Mouse (Mus musculus) fat pad, adult 2 months (tissue): Measurements from ENCODE around the gene Auts2.

Source experiments
- DNase-seq: peaks from one replicate; pipeline ENCODE4 v3.0.0-alpha.2; 2011; ENCODE audit warnings: low read depth, low spot score; ENCODE audit errors: extremely low read depth

Auts2 gene

GRCm38 (mm10) chr5:131944761-131945160 is 598.4 kb downstream of the Auts2 start:
- DNase-seq, result no peak

- no peak for DNase-seq
Measured at GRCm38 (mm10) chr5:131928696-131929095, 614.4 kb downstream of the Auts2 start.

GRCm38 (mm10) chr5:131922759-131923158 is 620.4 kb downstream of the Auts2 start:
- no peak for DNase-seq

GRCm38 (mm10) chr5:131922118-131922517 is 621.0 kb downstream of the Auts2 start:
- DNase-seq, result no peak

- DNase-seq, result no peak
Measured at GRCm38 (mm10) chr5:131919983-131920777, 623.0 kb downstream of the Auts2 start.

GRCm38 (mm10) chr5:131916791-131917403 is 626.2 kb downstream of the Auts2 start:
- DNase-seq, result no peak

GRCm38 (mm10) chr5:131913562-131913961 is 629.6 kb downstream of the Auts2 start:
- DNase-seq, result no peak

GRCm38 (mm10) chr5:131912983-131913382 is 630.2 kb downstream of the Auts2 start:
- no peak for DNase-seq

- no peak for DNase-seq
Measured at GRCm38 (mm10) chr5:131906313-131906712, 636.8 kb downstream of the Auts2 start.

- no peak for DNase-seq
Measured at GRCm38 (mm10) chr5:131904478-131904877, 638.7 kb downstream of the Auts2 start.

- peak; percentile 97 for DNase-seq
Measured at GRCm38 (mm10) chr5:131898048-131898638, 645.0 kb downstream of the Auts2 start.

GRCm38 (mm10) chr5:131886636-131887035 is 656.5 kb downstream of the Auts2 start:
- DNase-seq, result no peak

GRCm38 (mm10) chr5:131876569-131876968 is 666.6 kb downstream of the Auts2 start:
- peak; percentile 57 for DNase-seq

GRCm38 (mm10) chr5:131875976-131876375 is 667.2 kb downstream of the Auts2 start:
- DNase-seq, result no peak

- no peak for DNase-seq
Measured at GRCm38 (mm10) chr5:131873116-131873515, 670.0 kb downstream of the Auts2 start.

- no peak for DNase-seq
Measured at GRCm38 (mm10) chr5:131869711-131870499, 673.2 kb downstream of the Auts2 start.

GRCm38 (mm10) chr5:131865200-131865599 is 677.9 kb downstream of the Auts2 start:
- DNase-seq, result no peak

- no peak for DNase-seq
Measured at GRCm38 (mm10) chr5:131857976-131858375, 685.2 kb downstream of the Auts2 start.

GRCm38 (mm10) chr5:131855358-131855757 is 687.8 kb downstream of the Auts2 start:
- no peak for DNase-seq

GRCm38 (mm10) chr5:131851597-131852453 is 691.3 kb downstream of the Auts2 start:
- no peak for DNase-seq
